Mouse (Mus musculus): ENCODE measurements around the gene Tapbp. TPM values are rescaled to one million over a fixed set of nuclear protein-coding genes. Genes with fewer than 3 reads are reported as not detected.
"Not testable (repeated sequence)": the region's sequence is repeated elsewhere in the genome, so short reads cannot be mapped to it uniquely, and the experiment has no call there.

Gene Tapbp
- polyA plus RNA-seq, 1 experiment from 2014 or later, result 26.6 TPM

DNA sequence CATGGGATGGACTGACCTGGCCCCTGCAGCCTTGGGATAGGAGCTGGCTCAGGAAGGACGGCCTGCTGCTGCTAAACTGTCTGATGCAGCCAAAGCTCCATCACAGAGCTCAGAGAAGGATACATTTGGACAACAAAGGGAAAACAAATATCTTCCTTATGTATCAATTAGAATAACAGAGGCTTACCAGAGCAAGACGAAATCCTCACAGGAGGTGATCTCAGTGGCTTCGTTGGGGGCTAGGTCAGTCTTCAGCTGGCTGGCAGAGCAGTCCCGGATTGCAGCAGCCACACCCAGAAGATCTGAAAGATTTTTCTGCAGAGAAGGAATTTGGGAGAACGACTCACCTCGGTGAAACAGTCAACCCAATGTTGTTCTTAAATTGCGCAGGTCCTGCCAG lies 23.3 kb upstream of the Tapbp start:
- 19% methylated on average over 7 of the region's 7 CpGs for WGBS

DNA sequence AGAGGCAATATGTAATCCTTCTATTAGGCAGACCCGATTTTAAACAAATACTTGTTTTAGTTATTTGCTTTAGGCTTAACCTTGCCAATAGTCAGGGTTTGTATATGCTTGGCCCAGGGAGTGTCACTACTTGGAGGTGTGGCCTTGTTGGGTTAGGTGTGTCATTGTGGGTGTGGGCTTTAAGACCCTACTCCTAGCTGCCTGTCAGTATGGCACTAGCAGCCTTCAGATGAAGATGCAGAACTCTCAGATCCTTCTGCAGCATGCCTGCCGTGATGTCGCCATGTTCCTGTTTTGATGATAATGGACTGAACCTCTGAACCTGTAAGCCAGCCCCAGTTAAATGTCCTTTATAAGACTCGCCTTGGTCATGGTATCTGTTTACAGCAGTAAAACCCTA lies 22.7 kb upstream of the Tapbp start:
- H3K9me3 ChIP-seq; H3K4me3 ChIP-seq; H3K4me2 ChIP-seq; H3K9ac ChIP-seq; H3K36me3 ChIP-seq; H3K27me3 ChIP-seq; H3K27ac ChIP-seq; ATAC-seq (ENCODE audit: insufficient number of reproducible peaks, insufficient read depth, low FRiP score, low TSS enrichment, low read depth): not testable (repeated sequence)
- 78% methylated on average over 4 of the region's 4 CpGs for WGBS
- H3K4me1 ChIP-seq, result peaks cover 10% of the 10 kb centered on the region; the same call in 1 of the 2 replicates

More for the DNA sequence above, 23.3 kb upstream of the Tapbp start:
- no peak overlapping the region for H3K4me3 ChIP-seq
- no peak overlapping the region for H3K4me2 ChIP-seq
- no peak overlapping the region for H3K9ac ChIP-seq
- no peaks in the 10 kb centered on the region for H3K36me3 ChIP-seq
- peaks cover 14% of the 10 kb centered on the region for H3K4me1 ChIP-seq
- no peaks in the 10 kb centered on the region for H3K27me3 ChIP-seq
- H3K27ac ChIP-seq, result no peak overlapping the region
- no peak for ATAC-seq (ENCODE audit: insufficient number of reproducible peaks, insufficient read depth, low FRiP score, low TSS enrichment, low read depth)
- no peaks in the 10 kb centered on the region for H3K9me3 ChIP-seq

- WGBS, result 42% methylated on average over 6 of the region's 6 CpGs
- ATAC-seq (ENCODE audit: insufficient number of reproducible peaks, insufficient read depth, low FRiP score, low TSS enrichment, low read depth), result no peak
These were observed 18.4 kb upstream of the Tapbp start for GRCm38 (mm10) chr17:33897114-33897794.

DNA sequence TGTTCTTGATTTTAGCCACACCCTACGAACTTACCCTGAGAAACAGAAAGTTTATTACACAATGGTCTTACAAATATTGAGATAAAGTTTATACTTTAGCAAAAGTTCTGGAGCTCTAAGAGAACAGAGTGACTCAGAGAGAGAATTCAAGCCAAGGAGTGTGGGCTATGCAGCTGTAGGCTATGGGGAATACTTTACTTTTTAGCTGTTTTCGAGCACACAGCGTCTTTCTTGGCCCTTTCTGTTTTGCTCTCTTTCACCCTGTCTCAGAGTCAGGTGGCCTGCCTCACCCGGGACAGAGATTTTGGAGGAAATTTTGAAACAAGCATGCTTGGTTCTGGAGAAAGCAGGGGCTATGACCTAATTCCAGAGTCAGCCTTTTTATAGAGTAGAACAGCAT lies 17.5 kb upstream of the Tapbp start:
- H3K4me2 ChIP-seq; H3K9me3 ChIP-seq; H3K27ac ChIP-seq; H3K9ac ChIP-seq; H3K4me3 ChIP-seq; ATAC-seq (ENCODE audit: insufficient number of reproducible peaks, insufficient read depth, low FRiP score, low TSS enrichment, low read depth); H3K36me3 ChIP-seq; H3K27me3 ChIP-seq; H3K4me1 ChIP-seq: not testable (repeated sequence)
- 84% methylated on average over 4 of the region's 4 CpGs for WGBS

More at GRCm38 (mm10) chr17:33897114-33897794, 18.4 kb upstream of the Tapbp start:
- Histone ChIP-seq H3K4me2 (no peak overlapping the region), H3K27me3 (no peaks in the 10 kb centered on the region), H3K9me3 (no peaks in the 10 kb centered on the region), H3K27ac (no peak overlapping the region), H3K36me3 (no peaks in the 10 kb centered on the region), H3K9ac (no peak overlapping the region), H3K4me3 (no peak overlapping the region), H3K4me1 (no peaks in the 10 kb centered on the region)

DNA sequence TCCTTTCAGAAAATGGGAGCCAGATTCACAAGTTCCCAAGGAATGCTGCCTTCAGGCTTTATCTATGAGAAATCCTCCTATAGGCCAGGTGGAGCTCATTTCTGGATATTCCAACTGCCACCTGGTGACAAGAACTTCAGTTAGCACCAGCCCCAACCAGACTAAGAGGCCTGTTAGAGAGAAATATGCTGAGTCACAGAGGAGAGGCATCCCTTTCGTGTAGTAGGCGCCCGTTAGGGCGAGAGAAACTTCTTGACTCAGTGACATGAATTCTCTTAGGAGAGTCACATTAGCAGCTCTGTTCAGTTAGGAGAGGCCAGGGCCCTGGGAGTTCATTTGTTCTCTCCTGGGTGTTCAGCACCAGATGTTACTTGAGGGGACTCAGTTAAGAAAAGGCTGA lies 16.1 kb upstream of the Tapbp start:
- Histone ChIP-seq H3K4me2 (no peak overlapping the region), H3K27me3 (no peaks in the 10 kb centered on the region), H3K27ac (no peak overlapping the region), H3K4me3 (no peak overlapping the region), H3K36me3 (no peaks in the 10 kb centered on the region), H3K9ac (no peak overlapping the region), H3K4me1 (no peaks in the 10 kb centered on the region), H3K9me3 (no peaks in the 10 kb centered on the region)
- 78% methylated on average over 4 of the region's 4 CpGs for WGBS
- ATAC-seq (ENCODE audit: insufficient number of reproducible peaks, insufficient read depth, low FRiP score, low TSS enrichment, low read depth), result no peak

DNA sequence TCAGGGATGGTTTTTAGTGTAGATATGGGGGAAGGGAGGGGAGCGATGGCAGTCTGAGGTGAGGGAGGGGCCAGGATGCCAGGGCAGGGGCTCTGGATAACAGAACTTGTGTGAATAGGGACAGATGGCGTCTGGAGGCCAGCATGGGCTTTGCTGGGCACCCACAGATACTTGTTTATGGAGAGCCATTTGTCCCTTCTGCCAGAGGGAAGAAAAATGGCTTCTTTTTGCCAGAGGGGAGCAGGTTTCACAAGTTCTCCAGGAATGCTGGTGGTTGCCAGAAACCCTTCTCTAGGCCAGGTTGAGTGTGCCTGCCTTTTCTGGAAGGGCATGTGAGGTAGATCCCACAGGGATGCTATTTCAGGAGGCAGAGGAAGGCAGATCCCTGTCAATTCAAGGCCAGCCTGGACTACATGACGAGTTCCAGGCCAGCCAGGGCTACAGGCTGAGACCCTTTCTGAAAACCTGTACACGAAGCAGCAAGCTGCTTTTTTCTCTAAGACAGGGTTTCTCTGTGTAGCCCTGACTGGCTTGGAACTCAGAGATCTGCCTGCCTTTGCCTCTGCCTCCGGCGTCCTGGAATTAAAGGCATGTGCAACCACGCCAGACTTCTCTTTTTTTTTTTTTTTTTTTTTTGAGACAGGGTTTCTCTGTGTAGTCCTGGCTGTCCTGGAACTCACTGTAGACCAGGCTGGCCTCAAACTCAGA lies 15.3 kb upstream of the Tapbp start:
- Histone ChIP-seq H3K27me3 (no peaks in the 10 kb centered on the region), H3K36me3 (no peaks in the 10 kb centered on the region), H3K27ac (no peak overlapping the region), H3K9me3 (no peaks in the 10 kb centered on the region), H3K9ac (no peak overlapping the region), H3K4me1 (no peaks in the 10 kb centered on the region), H3K4me2 (no peak overlapping the region), H3K4me3 (no peak overlapping the region)
- 65% methylated on average over 7 of the region's 7 CpGs for WGBS
- ATAC-seq (ENCODE audit: insufficient number of reproducible peaks, insufficient read depth, low FRiP score, low TSS enrichment, low read depth), result no peak

DNA sequence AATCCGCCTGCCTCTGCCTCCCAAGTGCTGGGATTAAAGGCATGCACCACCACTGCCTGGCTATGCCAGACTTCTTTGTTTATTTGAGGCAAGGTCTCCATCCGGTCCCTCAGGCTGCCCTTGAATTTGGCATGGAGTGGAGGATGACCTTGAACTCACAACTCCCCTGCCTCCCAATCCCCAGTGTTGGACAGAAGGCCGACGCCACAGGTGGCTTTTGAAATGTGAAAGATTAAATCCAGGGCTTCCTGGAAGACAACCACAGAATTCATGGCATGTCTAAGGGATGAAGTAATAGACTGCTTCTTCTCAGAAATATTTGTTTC lies 14.7 kb upstream of the Tapbp start:
- 80% methylated on average over 4 of the region's 4 CpGs for WGBS
- H3K27me3 ChIP-seq, result no peaks in the 10 kb centered on the region
- no peak overlapping the region for H3K4me3 ChIP-seq
- no peak overlapping the region for H3K27ac ChIP-seq
- H3K9me3 ChIP-seq, result no peaks in the 10 kb centered on the region
- no peak overlapping the region for H3K9ac ChIP-seq
- H3K36me3 ChIP-seq, result no peaks in the 10 kb centered on the region
- H3K4me1 ChIP-seq, result no peaks in the 10 kb centered on the region
- H3K4me2 ChIP-seq, result no peak overlapping the region
- ATAC-seq (ENCODE audit: insufficient number of reproducible peaks, insufficient read depth, low FRiP score, low TSS enrichment, low read depth), result no peak

- H3K4me2 ChIP-seq, result no peak overlapping the region
- H3K4me3 ChIP-seq, result no peak overlapping the region
- H3K36me3 ChIP-seq, result no peaks in the 10 kb centered on the region
- WGBS, result 70% methylated on average over 4 of the region's 4 CpGs
- ATAC-seq (ENCODE audit: insufficient number of reproducible peaks, insufficient read depth, low FRiP score, low TSS enrichment, low read depth), result no peak
- H3K9ac ChIP-seq, result no peak overlapping the region
- no peak overlapping the region for H3K27ac ChIP-seq
- no peaks in the 10 kb centered on the region for H3K27me3 ChIP-seq
- H3K9me3 ChIP-seq, result no peaks in the 10 kb centered on the region
- H3K4me1 ChIP-seq, result no peaks in the 10 kb centered on the region
These were observed 14.0 kb upstream of the Tapbp start for GRCm38 (mm10) chr17:33901653-33902052.

DNA sequence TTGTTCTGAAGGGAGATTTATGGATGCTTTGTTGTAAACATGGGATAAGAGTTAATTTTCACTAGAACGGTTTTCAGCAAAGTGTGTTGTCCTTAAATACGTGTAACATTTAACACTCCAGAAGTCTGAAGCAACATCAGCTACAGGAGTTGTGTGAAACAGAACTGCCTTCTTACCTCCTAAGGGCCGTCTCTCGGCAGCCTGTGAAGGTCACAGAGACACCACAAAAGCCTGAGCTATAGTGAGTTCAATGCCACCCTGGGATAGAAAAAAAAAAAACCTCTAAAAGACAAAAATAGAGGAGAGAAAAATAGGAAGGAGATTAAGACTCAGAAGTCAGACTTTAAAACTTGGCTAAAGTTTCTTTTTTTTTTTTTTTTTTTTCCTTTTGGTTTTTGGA lies 13.6 kb upstream of the Tapbp start:
- H3K9ac ChIP-seq, result no peak overlapping the region
- 82% methylated on average over 4 of the region's 4 CpGs for WGBS
- no peaks in the 10 kb centered on the region for H3K4me1 ChIP-seq
- ATAC-seq (ENCODE audit: insufficient number of reproducible peaks, insufficient read depth, low FRiP score, low TSS enrichment, low read depth), result no peak
- no peak overlapping the region for H3K4me3 ChIP-seq
- no peaks in the 10 kb centered on the region for H3K36me3 ChIP-seq
- H3K4me2 ChIP-seq, result no peak overlapping the region
- H3K9me3 ChIP-seq, result no peaks in the 10 kb centered on the region
- H3K27ac ChIP-seq, result no peak overlapping the region
- H3K27me3 ChIP-seq, result no peaks in the 10 kb centered on the region

GRCm38 (mm10) chr17:33902491-33902890 lies 13.2 kb upstream of the Tapbp start:
- Histone ChIP-seq H3K36me3 (no peaks in the 10 kb centered on the region), H3K4me1 (no peaks in the 10 kb centered on the region), H3K9me3 (no peaks in the 10 kb centered on the region), H3K27ac (no peak overlapping the region), H3K4me3 (no peak overlapping the region), H3K9ac (no peak overlapping the region), H3K27me3 (no peaks in the 10 kb centered on the region), H3K4me2 (no peak overlapping the region)
- 76% methylated on average over 7 of the region's 7 CpGs for WGBS
- ATAC-seq (ENCODE audit: insufficient number of reproducible peaks, insufficient read depth, low FRiP score, low TSS enrichment, low read depth), result no peak

DNA sequence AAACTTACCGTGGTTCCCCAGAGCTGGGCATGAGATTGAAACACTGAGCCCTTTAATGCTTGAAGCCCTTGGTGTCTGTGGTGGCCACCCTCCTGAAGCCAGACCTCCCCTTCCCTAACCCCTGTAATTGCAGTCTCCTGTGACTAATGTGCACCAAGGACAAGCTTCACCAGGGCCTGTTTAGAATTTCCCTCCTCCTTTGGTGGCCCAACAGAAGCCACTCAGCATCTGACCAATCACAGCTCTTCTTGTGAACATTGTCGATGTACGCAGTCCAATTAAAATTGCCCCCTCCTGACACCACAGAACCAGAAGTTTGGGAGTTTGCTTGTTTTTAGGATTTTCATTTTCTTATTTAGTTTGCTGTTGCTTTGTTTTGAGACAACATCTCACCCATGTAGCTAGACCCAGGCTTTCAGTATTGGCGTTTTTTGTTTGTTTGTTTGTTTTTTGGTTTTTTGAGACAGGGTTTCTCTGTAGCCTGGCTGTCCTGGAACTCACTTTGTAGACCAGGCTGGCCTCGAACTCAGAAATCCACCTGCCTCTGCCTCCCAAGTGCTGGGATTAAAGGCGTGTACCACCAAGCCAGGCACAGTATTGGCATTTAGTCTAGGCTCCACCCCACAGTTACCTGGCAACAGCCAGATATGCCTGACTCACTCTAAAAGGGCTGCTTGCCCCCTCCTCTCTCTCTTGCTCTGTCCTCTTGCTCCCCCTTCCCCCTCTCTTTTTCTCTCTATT lies 11.6 kb upstream of the Tapbp start:
- ATAC-seq (ENCODE audit: insufficient number of reproducible peaks, insufficient read depth, low FRiP score, low TSS enrichment, low read depth); H3K27me3 ChIP-seq; H3K4me2 ChIP-seq; H3K27ac ChIP-seq; H3K9me3 ChIP-seq; H3K4me3 ChIP-seq; H3K36me3 ChIP-seq; H3K9ac ChIP-seq; H3K4me1 ChIP-seq: not testable (repeated sequence)
- 64% methylated on average over 6 of the region's 6 CpGs for WGBS

- H3K36me3 ChIP-seq; H3K9ac ChIP-seq; H3K9me3 ChIP-seq; H3K4me3 ChIP-seq; H3K27ac ChIP-seq; H3K4me2 ChIP-seq; H3K27me3 ChIP-seq; ATAC-seq (ENCODE audit: insufficient number of reproducible peaks, insufficient read depth, low FRiP score, low TSS enrichment, low read depth); H3K4me1 ChIP-seq: not testable (repeated sequence)
- 19% methylated on average over 3 of the region's 4 CpGs for WGBS
These were observed 10.9 kb upstream of the Tapbp start, which contains the start of gene Platr17 for GRCm38 (mm10) chr17:33904835-33905234. Gene Platr17 (plus strand): TSS chr17:33905135.

Data from embryonic facial prominence, embryonic 13.5 days (tissue).